Mouse (Mus musculus) cerebellum, adult 8-10 months (tissue): ENCODE measurements around the gene Btbd9.

Experiments
- DNase-seq: peaks from one replicate; pipeline ENCODE4 v3.0.0; 2022

The Btbd9 gene

DNA sequence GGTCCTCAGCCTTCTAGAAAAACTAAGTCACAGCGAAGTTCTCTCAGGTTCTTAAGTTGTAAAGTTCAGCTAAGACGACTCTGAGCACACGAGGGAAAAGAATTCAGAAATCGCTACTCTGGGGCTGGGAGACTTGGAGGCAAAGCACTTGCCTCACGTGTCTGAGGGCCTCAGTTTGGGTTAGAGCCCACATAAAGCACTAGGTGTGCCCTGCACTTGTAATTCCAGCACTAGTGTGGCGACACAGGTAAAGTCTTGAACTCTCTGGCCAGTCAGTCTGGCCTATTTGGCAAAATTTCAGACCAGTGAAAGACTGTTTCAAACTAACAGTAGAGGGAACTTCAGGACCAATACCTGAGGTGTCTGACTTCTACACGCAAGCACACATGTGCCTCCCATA lies 338.7 kb downstream of the Btbd9 start:
- DNase-seq: no peak

DNA sequence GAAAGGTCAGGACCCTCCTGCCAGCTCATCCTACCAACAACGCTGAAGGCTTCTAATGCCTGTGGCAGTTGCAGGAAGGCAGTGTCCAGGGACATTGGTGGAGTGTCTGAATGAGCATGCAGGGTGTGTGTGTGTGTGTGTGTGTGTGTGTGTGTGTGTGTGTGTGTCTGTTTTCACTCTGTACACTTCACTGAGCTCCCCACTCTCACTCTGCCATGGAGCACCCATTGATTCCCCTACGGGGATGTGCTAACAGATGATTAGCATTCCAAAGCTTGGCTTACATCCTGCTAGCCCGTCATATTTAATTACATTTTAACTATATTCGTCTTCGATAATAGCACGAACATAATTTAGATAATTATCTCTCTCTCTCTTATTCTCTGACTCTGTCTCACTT lies 339.7 kb downstream of the Btbd9 start:
- no peak for DNase-seq

DNA sequence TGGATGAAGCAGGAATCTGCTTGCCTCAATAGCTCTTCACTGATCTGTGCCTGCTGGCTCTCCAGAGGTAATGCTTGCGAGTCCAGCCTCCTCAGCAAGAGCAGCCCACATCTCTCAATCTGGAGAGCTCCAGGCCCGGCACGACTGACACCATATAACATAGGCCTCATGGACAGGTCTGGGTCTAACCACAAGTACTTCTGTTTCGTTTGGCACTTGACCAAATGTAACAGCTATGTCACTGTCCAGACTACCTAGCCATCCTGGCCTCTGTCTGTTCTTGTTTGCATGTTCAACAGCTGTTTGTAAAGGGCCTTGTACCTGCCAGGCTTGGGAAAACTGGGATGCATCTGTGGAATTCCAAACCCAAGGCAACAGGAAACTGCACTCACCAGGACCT lies 340.9 kb downstream of the Btbd9 start:
- no peak for DNase-seq

DNA sequence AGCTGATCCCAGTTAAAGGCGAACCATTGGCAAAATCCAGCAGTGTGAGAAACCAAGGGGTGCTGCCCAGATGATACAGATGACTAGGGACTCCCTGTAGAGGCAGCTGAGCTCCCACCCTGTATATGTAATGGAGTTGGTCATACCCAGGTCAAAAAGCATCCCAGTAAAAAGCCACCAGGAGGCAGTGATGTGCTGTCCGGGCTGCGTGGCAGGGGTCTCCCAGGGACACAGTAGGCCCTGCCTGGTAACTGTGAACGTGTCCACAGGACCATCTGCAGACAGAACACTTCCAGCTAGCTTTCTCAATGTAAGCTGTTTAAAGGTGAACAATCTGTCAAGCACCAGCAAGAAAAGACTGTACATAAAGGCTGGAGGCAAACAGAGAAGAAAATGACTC lies 343.6 kb downstream of the Btbd9 start:
- no peak for DNase-seq

DNA sequence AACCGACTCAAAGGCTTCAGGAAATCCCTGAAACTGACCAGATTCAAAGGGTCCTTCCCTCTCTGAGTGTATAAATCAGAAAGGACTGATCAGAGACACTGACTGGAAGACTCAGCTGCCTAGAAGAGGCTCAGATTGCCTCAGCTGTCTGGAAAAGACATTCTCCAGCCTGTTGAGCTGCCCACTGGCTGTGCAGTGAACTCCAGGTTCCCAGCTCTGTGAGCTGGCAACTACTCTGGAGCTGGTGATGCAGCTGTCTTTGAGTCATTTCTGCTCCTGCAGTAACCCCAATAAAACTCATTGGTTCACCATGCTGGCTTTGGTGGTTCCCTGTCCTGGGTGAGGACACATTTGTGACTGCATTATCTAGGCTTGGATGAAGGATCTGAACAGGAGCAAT lies 344.8 kb downstream of the Btbd9 start:
- no peak for DNase-seq

DNA sequence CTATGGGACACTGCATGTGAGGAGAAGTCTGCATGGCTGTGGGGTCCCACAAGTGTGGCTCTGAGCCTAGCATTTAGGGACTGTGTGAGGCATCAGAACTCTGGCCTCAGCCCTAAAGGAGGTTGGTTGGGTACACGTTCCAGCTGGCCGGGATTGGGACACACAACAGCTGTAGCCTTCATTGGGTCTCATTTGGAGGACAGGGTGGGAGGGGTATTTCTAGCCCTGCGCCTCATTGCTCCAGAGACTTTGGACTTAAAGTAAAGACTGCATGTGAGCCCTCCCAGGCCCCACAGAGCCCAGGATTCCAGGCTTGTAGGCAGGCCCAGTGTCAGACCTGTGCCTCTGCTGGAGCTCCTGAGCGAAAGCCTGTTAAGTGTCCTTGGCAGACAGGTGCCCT lies 345.9 kb downstream of the Btbd9 start:
- no peak for DNase-seq

DNA sequence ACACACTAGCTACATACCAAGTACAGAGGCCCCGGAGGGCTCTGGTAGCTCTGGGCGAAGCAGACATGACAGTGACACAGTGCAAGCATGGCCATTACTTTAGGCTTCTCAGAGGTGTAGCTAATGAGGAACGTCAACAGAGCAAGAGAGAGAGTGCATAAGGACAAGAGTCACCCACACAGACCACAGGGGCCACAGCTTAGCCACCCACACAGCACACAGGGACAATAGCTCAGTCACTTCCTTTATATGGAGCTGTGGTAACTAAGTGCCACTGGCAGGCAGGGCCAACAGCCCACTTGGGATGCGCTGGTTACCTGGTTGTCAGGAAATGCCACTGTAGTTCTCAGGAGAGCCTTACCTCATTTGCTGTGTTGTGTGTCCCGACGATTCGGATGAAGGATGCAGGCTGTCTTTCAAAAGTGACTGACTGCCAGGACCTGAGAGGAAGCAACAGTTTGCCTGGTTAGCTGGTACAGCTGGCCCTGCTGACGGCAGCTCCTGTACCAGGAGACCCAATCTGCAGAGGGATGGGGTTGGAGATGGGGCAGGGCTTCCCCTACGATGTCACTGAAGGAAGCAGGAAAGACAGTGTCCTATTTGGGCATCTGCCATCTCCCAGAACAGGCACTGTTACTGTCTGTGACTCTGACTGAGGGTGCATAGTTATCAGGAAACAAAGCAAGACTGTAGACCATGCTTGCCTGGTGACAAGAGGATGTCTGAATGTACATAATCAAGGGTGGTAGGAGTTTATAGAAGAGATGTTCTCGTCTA lies 347.7 kb downstream of the Btbd9 start:
- no peak for DNase-seq

DNA sequence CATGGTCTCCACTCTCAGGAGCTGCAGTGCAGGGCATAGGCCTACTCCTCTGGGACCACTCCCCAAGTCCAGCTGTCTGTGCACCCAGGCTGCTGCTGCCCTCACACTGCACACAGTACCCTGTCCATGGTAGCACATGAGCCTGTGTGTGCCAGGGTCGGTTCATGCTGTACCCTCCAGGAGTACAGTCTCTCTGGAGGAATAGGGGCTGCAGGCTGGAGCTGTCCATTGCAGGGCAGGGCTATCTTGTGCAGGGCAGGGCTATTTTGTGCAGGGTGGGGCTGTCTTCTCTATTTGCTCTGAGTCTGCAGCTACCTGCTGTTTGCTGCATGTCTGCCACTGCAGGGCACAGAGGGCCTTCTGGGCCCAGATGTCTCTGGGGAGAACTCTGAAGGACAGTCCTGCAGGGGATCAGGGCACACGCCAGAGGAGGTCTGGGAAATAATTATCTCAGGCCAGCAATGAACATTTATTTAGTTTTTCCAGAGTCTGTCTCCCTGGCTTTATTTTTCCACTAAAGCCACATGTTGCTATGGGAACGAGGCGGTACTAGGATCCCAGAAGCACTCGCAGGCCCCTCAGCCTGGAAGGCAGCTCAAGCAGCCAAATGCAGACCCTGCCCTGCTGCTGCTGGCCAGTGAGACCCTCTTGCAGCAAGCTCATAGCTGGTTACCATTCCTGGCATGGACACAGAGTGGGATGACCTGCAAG lies 351.1 kb downstream of the Btbd9 start:
- no peak for DNase-seq

DNA sequence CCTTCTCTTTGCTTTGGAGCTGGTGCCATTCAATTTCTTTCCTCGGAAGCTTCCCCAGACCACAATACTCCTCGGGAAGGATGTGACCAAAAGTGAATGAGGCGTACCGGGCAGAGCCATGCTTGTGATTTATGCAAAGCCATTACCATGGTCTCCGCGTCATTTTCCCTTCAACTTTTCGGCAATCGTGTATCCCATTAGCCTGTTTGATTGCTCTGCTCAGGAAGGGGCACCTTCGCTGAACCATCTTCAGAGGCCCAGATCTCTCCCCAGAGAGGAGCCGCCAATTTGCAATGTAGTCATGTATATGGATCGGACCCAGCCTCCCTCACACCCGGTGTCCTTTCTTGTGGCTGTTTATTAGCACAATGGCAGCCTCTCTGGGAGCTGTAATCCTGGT lies 353.5 kb downstream of the Btbd9 start:
- no peak for DNase-seq

DNA sequence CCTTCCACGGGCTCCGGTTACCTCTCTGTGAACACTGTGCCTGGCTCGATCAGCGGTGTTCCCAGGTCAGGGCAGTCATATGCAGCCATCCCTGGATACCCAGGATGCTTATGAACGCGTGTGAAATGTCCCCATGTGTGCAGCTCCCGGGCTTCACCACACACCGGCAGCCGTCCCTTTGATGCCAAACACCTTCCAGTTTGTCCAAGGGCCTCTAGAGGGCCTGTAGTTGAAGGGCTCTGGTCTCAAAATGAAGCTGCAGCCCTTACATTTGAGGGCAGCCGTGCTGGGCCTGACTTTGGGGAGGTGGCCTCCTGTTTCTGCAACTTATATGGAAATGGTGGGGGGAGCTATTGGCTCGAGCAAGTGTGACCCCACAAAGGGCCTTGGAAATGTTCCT lies 353.9 kb downstream of the Btbd9 start:
- no peak for DNase-seq

DNA sequence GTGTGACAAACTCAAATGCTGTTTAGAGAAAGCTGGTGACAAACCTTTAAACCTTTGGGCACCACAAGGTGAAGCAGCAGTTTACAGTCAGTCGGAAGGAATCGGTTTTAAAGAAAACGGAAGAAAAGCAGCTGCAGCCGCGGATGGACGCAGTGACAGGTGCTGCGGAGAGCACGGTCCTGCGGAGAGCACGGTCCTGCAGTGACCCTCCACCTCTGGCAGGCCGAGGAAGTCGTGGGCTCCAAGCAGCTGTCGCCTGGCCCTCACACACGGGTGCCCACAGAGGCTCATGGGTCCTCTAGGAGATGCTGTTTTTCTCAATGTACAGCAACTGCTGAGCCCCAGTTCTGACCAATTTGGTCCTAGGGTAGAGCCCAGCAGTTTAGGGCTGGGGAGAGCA lies 354.6 kb downstream of the Btbd9 start:
- no peak for DNase-seq

DNA sequence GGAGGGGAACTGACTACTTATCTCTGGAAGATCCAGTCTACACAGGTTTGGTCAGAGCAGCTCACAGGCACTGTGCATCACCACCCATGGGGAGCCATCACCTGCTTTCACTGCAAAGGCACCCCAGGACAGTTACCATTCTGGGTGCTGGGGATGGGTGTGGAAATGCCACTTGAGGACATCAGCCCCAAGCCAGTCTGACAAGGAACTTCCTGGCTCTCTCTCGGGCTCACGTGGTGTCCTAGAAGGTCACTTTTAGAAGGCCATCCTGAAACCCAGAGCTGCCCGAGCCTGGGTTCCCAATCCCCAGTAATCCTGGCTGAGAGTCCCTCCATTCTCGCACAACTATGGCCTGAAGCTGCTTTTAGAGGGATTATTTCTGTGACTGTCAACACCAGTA lies 360.5 kb downstream of the Btbd9 start:
- DNase-seq: no peak

DNA sequence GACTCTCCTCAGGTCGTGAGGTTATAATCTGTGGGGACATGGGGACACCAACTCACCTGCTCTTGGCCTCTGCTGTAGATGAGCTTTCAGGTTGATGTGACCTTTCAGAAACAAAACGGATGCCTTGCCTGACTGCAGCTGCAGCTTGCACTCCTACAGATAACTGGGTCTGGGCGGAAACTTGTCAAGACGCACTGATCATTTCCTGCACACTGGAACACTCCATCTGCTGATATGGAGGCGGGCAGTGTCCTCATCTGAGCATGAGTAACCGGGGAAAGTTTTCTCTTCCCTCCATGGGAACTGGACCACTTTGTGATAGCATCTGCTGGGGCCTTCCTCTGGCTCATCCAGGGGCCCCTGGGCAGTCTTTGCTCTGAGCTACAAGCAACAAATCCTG lies 361.9 kb downstream of the Btbd9 start:
- DNase-seq: no peak

DNA sequence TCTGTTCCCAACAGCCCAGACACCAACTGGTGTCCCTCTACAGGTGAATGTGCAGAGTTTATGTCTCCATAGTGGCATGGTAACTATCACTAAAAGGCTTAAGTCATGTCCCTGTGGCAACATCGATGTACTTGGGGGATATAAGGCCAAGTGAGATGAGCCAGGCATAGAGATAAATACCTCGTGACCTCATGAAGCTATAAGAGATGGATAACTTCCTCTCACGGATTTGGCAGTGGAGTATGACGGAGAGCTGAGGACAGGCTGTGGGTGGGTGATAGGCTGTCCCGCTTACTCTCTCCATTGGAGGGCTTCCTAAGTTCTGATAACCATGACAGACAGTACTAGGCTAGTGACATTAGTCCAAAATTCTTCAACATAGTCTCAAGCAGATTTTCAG lies 362.9 kb downstream of the Btbd9 start:
- DNase-seq: no peak

DNA sequence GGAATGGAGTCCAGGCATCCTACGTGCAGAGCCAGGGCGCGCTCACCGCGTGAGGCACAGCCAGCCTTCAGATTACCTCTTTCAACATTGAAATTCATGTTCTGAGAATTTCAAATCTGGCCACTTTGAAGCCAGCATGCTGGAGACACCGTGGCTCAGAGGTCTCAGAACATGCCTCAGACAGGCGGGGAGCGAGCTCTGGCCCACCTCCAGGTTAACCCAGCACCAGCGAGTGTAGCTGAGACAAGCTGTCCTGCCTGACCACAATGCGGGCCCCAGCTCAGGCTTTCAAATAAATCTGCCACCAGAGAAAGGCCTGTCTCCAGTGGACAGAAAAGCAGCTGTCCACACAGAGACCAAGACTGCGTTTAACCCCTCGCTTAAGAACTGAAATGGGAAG lies 363.6 kb downstream of the Btbd9 start:
- no peak for DNase-seq

DNA sequence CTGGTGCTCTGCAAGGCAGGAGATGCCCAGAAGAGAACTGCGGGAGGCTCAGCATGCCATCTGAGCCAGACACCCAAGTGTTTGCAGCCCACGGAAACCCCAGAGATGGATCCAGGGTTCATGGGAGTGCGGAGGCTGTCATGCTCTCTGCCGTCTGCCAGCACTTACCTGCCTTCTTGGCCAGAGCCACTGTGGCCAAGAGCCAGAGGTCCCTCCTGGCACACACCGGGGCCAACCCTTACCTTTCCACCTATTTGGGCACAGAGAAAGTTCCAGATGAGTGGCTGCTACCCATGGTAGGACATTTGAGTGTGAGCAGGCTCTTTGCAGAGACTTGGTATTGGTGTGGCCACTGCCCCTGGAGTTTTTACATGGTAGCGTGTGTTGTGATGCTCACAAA lies 365.4 kb downstream of the Btbd9 start:
- DNase-seq: peak; percentile 64

DNA sequence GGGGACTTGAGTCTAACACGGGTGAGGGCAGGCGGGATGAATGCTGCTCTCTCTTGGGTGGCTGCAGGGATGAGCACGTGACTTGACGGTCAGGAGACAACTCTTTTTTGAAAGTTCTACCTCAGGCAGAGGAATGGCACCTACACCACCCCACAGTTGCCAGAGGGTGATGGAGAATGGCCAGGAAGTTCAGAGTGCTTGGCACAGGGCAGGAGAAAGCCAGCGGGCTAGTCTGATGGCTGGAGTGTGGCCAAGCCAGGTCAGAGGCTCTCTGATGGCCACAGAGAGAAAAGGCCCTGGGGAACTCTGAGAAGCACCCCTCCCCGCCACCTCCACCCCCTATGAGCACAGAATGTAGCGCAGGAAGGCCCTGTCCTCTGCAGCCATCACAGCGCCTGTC lies 366.0 kb downstream of the Btbd9 start:
- DNase-seq: peak; percentile 42

DNA sequence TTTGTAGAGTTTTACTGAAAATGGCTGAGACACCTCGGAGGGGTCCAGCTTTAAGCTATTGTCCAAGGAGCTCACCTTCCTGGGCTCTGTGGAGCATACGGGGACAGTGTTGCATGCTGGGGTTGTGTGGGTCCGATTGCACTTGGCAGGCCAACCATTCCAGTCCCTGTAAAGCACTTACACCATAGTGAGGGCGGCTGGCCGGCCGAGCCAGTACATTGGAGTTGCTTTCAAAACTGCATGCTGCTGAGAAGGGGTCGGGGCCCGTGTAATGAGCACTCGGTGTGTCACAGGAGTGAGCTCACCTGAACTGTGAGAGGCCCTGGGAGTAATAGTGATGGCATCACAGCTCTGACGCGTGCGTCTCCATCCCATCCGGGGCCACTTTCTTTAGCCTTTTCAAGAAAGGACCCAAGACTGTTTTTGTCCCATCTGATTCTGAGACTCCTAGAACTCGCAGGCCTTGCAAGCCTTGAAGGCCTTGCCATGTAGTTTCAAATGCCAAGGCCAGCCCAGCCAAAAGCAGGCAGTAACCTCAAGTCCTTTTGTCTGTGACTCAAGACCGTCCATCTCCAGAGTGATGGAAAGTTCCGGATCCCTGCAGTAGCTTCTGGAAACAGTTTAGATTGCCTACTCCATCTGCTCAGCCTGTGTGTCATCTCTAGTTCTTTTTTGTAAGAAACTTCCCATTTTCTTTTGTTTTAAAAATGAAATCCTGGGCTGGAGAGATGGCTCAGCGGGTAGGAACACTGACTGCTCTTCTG lies 371.0 kb downstream of the Btbd9 start:
- no peak for DNase-seq

DNA sequence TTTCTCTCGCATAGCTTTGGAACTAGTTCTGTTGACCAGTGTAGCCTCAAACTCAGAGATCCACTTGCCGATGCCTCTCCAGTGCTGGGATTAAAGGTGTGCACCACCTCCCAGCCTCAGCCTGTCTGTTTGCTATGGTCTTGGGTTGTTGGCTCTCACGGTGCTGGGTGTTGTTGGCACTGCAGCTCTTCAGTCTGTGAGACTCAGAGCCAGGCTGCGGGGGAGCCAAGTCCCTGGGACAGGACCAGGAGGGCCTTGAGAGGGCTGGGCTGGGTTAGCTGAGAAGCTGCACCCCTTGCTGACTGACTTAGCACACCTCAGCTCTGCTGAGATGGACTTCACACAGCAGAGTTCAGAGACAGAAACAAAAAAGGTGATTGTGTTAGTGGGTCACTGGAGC lies 376.0 kb downstream of the Btbd9 start:
- DNase-seq: no peak

DNA sequence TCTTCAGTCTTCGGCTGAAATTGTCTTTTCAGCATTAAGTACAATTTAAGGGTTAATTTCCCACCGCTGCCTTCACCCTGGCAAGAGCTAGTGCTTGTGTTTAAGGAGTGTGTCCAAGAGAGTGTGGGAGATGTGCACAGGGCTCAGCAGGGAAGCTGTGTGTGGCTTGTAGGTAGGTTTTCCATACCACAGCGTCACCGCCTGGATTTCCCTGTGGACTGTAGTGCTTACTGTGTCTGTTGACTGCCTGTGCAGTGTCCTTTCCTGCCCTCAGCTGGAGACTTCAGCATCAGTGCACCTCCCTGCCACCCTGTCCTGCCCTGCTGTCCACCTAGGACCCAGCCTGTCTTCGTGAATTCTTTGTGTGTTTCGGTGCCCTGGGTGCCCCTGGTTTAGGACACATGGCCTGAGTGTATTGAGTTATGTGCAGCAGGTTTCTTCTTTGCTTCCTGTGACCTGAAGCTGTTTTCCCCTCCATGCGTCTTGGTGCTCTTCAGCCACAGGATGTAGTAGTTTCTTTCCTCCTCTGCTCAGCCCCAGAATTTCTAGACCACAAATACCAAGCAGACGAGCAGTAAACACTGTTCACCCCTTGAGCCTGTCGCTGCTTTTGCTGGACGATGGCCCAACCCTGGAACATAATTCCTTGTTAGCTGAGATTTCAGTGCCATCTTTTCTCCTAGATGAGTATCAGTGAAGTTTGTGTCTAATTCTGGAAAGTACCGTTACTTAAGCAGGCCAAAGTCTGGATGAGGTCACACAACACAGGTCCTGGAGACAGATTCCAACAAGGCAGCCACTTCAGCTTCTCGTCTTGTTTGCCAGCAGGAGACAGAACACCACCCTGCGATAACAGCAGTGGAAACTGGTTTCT lies 376.7 kb downstream of the Btbd9 start:
- no peak for DNase-seq

DNA sequence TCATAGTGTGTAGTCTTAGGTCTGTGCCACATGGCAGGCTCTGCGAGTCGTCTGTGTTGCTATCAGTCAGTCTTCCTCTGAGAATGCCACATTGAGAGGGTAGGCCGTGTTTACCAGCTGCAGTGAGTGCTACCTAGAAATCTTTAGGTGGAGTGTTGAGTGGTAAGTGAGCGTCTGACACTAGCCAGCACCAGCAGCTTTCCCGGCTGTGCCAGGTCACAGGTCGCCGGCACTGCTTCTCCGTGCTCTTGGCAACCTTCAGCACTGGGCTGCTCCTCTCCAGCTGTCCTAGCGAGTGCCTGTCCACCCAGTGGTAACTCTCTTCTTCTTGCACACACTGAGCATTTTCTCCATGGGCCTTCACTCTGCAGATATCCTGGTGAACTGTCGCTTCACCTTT lies 377.9 kb downstream of the Btbd9 start:
- no peak for DNase-seq

DNA sequence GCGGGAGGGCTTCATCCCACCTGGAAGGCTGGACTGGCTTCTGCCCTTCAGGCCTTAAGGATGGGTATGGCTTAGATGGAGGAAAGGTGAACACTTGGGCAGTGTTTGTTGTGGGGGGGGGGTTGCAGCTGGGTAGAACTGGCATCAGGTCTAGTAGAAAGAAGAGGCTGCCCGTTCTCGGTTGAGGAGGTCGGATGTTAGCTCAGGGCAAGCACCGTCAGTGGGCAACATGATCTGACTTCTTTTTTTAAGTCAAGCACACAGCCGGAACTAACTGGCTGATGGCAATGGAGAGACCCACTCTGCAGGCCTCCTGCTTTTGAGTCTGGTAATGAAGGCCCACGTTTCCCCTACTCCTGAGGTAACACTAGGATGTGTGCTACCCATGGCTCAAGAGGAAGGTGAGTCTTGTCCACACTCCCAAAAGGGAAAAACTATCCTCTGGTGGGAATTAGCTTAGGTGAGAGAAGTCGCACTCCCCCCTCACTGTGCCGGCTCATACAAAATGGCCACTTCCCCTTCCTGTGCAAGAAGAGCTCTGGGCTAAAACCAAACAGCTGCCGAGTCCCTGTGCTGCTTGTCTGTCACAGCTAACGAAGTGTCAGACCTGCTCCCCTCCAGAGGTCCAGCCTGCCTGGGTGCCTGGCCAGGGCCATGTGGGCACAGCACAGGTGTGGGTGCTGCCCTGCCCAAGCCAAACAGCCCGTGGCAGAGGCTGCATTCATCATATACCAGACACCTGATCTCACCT lies 378.8 kb downstream of the Btbd9 start:
- DNase-seq: no peak
